Mouse (Mus musculus): ENCODE data around the gene Camta2.

Gene Camta2

GRCm38 (mm10) chr11:70647716-70648420 is 40.0 kb downstream of the Camta2 start:
- H3K4me1 ChIP-seq (replicated peaks; ENCODE audit: low read depth, low read length) = peaks cover 69% of the 10 kb centered on the region
- peak overlapping the region; percentile 98 for H3K4me3 ChIP-seq (replicated peaks; ENCODE audit: low read length)
- peaks cover 79% of the 10 kb centered on the region for H3K36me3 ChIP-seq (ENCODE audit: insufficient read depth, low read length)
- TF ChIP-seq NANOG (IDR thresholded peaks at IDR 0.05; ENCODE audit: borderline replicate concordance, low read length) = no peak
- no peak for TF ChIP-seq POU5F1 (IDR thresholded peaks at IDR 0.05; ENCODE audit: borderline replicate concordance, low read length)
- no peak for TF ChIP-seq CTCF (conservative IDR thresholded peaks at IDR 0.05; ENCODE audit: low read length)
- H3K27me3 ChIP-seq (ENCODE audit: insufficient read depth, low read length) = no peaks in the 10 kb centered on the region
- peaks cover 41% of the 10 kb centered on the region for H3K9me3 ChIP-seq (ENCODE audit: low read length)

- Histone ChIP-seq H3K4me1 (replicated peaks; ENCODE audit: low read depth, low read length) (peaks cover 60% of the 10 kb centered on the region), H3K27me3 (ENCODE audit: insufficient read depth, low read length) (no peaks in the 10 kb centered on the region), H3K36me3 (ENCODE audit: insufficient read depth, low read length) (peaks cover 75% of the 10 kb centered on the region), H3K9me3 (ENCODE audit: low read length) (peaks cover 32% of the 10 kb centered on the region), H3K4me3 (replicated peaks; ENCODE audit: low read length) (peak within 1 kb of the TSS; percentile 98)
- TF ChIP-seq CTCF (conservative IDR thresholded peaks at IDR 0.05; ENCODE audit: low read length) = no peak
- TF ChIP-seq NANOG (IDR thresholded peaks at IDR 0.05; ENCODE audit: borderline replicate concordance, low read length) = no peak
- no peak for TF ChIP-seq POU5F1 (IDR thresholded peaks at IDR 0.05; ENCODE audit: borderline replicate concordance, low read length)
Measured at GRCm38 (mm10) chr11:70646691-70647650, 40.9 kb downstream of the Camta2 start, which contains the start of the genes Rnf167 and Slc25a11. TSS of gene Rnf167 (plus strand) at chr11:70647235. TSS of gene Slc25a11 (minus strand) at chr11:70647479.

- peaks cover 24% of the 10 kb centered on the region for H3K9me3 ChIP-seq (ENCODE audit: low read length)
- TF ChIP-seq CTCF (conservative IDR thresholded peaks at IDR 0.05; ENCODE audit: low read length) (no peak), NANOG (IDR thresholded peaks at IDR 0.05; ENCODE audit: borderline replicate concordance, low read length) (no peak), POU5F1 (IDR thresholded peaks at IDR 0.05; ENCODE audit: borderline replicate concordance, low read length) (no peak)
- peak overlapping the region; percentile 92 for H3K4me3 ChIP-seq (replicated peaks; ENCODE audit: low read length)
- peaks cover 54% of the 10 kb centered on the region for H3K4me1 ChIP-seq (replicated peaks; ENCODE audit: low read depth, low read length)
- H3K36me3 ChIP-seq (ENCODE audit: insufficient read depth, low read length) = peaks cover 67% of the 10 kb centered on the region
- H3K27me3 ChIP-seq (ENCODE audit: insufficient read depth, low read length) = no peaks in the 10 kb centered on the region
Measured at GRCm38 (mm10) chr11:70646259-70646555, 41.7 kb downstream of the Camta2 start.

GRCm38 (mm10) chr11:70645461-70646258 is 42.2 kb downstream of the Camta2 start:
- Histone ChIP-seq H3K4me1 (replicated peaks; ENCODE audit: low read depth, low read length) (peaks cover 48% of the 10 kb centered on the region), H3K27me3 (ENCODE audit: insufficient read depth, low read length) (no peaks in the 10 kb centered on the region), H3K9me3 (ENCODE audit: low read length) (peaks cover 19% of the 10 kb centered on the region), H3K4me3 (replicated peaks; ENCODE audit: low read length) (peak overlapping the region; percentile 92), H3K36me3 (ENCODE audit: insufficient read depth, low read length) (peaks cover 61% of the 10 kb centered on the region)
- TF ChIP-seq POU5F1 (IDR thresholded peaks at IDR 0.05; ENCODE audit: borderline replicate concordance, low read length) = no peak

GRCm38 (mm10) chr11:70644564-70645103 is 43.3 kb downstream of the Camta2 start:
- Histone ChIP-seq H3K4me1 (replicated peaks; ENCODE audit: low read depth, low read length) (peaks cover 41% of the 10 kb centered on the region), H3K36me3 (ENCODE audit: insufficient read depth, low read length) (peaks cover 51% of the 10 kb centered on the region), H3K4me3 (replicated peaks; ENCODE audit: low read length) (no peak overlapping the region), H3K27me3 (ENCODE audit: insufficient read depth, low read length) (no peaks in the 10 kb centered on the region), H3K9me3 (ENCODE audit: low read length) (peaks cover 8% of the 10 kb centered on the region)
- TF ChIP-seq CTCF (conservative IDR thresholded peaks at IDR 0.05; ENCODE audit: low read length) = no peak

GRCm38 (mm10) chr11:70643051-70643450 is 44.9 kb downstream of the Camta2 start:
- Histone ChIP-seq H3K4me3 (replicated peaks; ENCODE audit: low read length) (no peak overlapping the region), H3K36me3 (ENCODE audit: insufficient read depth, low read length) (peaks cover 36% of the 10 kb centered on the region), H3K4me1 (replicated peaks; ENCODE audit: low read depth, low read length) (peaks cover 25% of the 10 kb centered on the region), H3K27me3 (ENCODE audit: insufficient read depth, low read length) (0 out of 2 replicates have a peak, but pooled peaks cover 3% of the 10 kb centered on the region), H3K9me3 (ENCODE audit: low read length) (no peaks in the 10 kb centered on the region)
- TF ChIP-seq POU5F1 (IDR thresholded peaks at IDR 0.05; ENCODE audit: borderline replicate concordance, low read length) (no peak), NANOG (IDR thresholded peaks at IDR 0.05; ENCODE audit: borderline replicate concordance, low read length) (no peak), CTCF (conservative IDR thresholded peaks at IDR 0.05; ENCODE audit: low read length) (no peak)

- 0 out of 2 replicates have a peak, but pooled peaks cover 3% of the 10 kb centered on the region for H3K27me3 ChIP-seq (ENCODE audit: insufficient read depth, low read length)
- H3K9me3 ChIP-seq (ENCODE audit: low read length) = no peaks in the 10 kb centered on the region
- H3K36me3 ChIP-seq (ENCODE audit: insufficient read depth, low read length) = peaks cover 36% of the 10 kb centered on the region
- TF ChIP-seq POU5F1 (IDR thresholded peaks at IDR 0.05; ENCODE audit: borderline replicate concordance, low read length) (no peak), NANOG (IDR thresholded peaks at IDR 0.05; ENCODE audit: borderline replicate concordance, low read length) (no peak), CTCF (conservative IDR thresholded peaks at IDR 0.05; ENCODE audit: low read length) (no peak)
- H3K4me3 ChIP-seq (replicated peaks; ENCODE audit: low read length) = no peak overlapping the region
- peaks cover 19% of the 10 kb centered on the region for H3K4me1 ChIP-seq (replicated peaks; ENCODE audit: low read depth, low read length)
Measured at GRCm38 (mm10) chr11:70641241-70641640, 46.7 kb downstream of the Camta2 start.

- Histone ChIP-seq H3K27me3 (ENCODE audit: insufficient read depth, low read length) (0 out of 2 replicates have a peak, but pooled peaks cover 3% of the 10 kb centered on the region), H3K9me3 (ENCODE audit: low read length) (no peaks in the 10 kb centered on the region), H3K4me1 (replicated peaks; ENCODE audit: low read depth, low read length) (peaks cover 7% of the 10 kb centered on the region), H3K36me3 (ENCODE audit: insufficient read depth, low read length) (peaks cover 24% of the 10 kb centered on the region), H3K4me3 (replicated peaks; ENCODE audit: low read length) (no peak overlapping the region)
- TF ChIP-seq NANOG (IDR thresholded peaks at IDR 0.05; ENCODE audit: borderline replicate concordance, low read length) (no peak), CTCF (conservative IDR thresholded peaks at IDR 0.05; ENCODE audit: low read length) (no peak), POU5F1 (IDR thresholded peaks at IDR 0.05; ENCODE audit: borderline replicate concordance, low read length) (no peak)
Measured at GRCm38 (mm10) chr11:70639976-70640375, 47.9 kb downstream of the Camta2 start.

Data from E14TG2a.4 (cell line).